Mouse (Mus musculus) limb, embryonic 11.5 days (tissue): ENCODE results near the gene Pjvk. TPM values are rescaled to one million over a fixed set of nuclear protein-coding genes. Genes with fewer than 3 reads are reported as not detected.
"Not testable (repeated sequence)": the region's sequence is repeated elsewhere in the genome, so short reads cannot be mapped to it uniquely, and the experiment has no call there.

Experiments
- ATAC-seq: fragments of 200-750 bp; cut with Nextera tagmentation; 2 replicates; pipeline ENCODE4 v1.8.0; 2017; ENCODE audit warnings: low read depth; ENCODE audit not compliant: insufficient number of reproducible peaks, low FRiP score, low TSS enrichment
- DNase-seq: peaks from one replicate; pipeline ENCODE4 v3.0.0-alpha.2; 2015; ENCODE audit warnings: low spot score
- H3K27ac ChIP-seq: fragments of 300-500 bp; sonication (generic); replicated peaks from 2 replicates; pipeline ENCODE4 v1.5.1; 2014; ENCODE audit warnings: low read depth, mild to moderate bottlenecking, low read length
- H3K27me3 ChIP-seq: fragments of 300-500 bp; sonication (generic); 2 replicates; pipeline ENCODE4 v1.6.1; 2014; ENCODE audit warnings: mild to moderate bottlenecking, low read length, mixed read lengths; ENCODE audit not compliant: control insufficient read depth, insufficient read depth
- H3K36me3 ChIP-seq: fragments of 300-500 bp; sonication (generic); 2 replicates; pipeline ENCODE4 v1.6.1; 2014; ENCODE audit warnings: mild to moderate bottlenecking, low read length, moderate library complexity, mixed read lengths; ENCODE audit not compliant: control insufficient read depth, insufficient read depth
- H3K4me1 ChIP-seq: fragments of 300-500 bp; sonication (generic); 2 replicates; pipeline ENCODE4 v1.6.1; 2014; ENCODE audit warnings: low read length, mixed read lengths; ENCODE audit not compliant: control insufficient read depth, insufficient read depth
- H3K4me2 ChIP-seq: fragments of 300-500 bp; sonication (generic); 2 replicates; pipeline ENCODE4 v1.6.1; 2014; ENCODE audit warnings: low read depth, mild to moderate bottlenecking, moderate library complexity; ENCODE audit not compliant: severe bottlenecking
- H3K4me3 ChIP-seq: fragments of 300-500 bp; sonication (generic); 2 replicates; pipeline ENCODE4 v1.5.1; 2014; ENCODE audit warnings: low read depth, low read length
- H3K9ac ChIP-seq: fragments of 300-500 bp; sonication (generic); 2 replicates; pipeline ENCODE4 v1.6.1; 2014; ENCODE audit warnings: mild to moderate bottlenecking, low read length
- H3K9me3 ChIP-seq: fragments of 300-500 bp; sonication (generic); 2 replicates; pipeline ENCODE4 v1.6.1; 2016; ENCODE audit warnings: low read length; ENCODE audit not compliant: control insufficient read depth
- WGBS: fragments of 180-500 bp; shearing (Covaris S2); extraction: QIAGEN DNeasy Blood & Tissue Kit; methylation state at CpG from one replicate; pipeline ENCODE4 v1.1.7; 2014; 5-methylcytosine and 5-hydroxymethylcytosine counted together
- polyA plus RNA-seq: library from polyadenylated mRNA; unstranded; fragments of >200 nt; fragmentation: Nextera tagmentation; extraction: Ambion mirVana; gene quantifications from 2 replicates; pipeline ENCODE4 v1.2.1, GENCODE M21; 2014

Pjvk gene
- polyA plus RNA-seq, 1 experiment from 2014 or later, result 0.48 TPM

GRCm38 (mm10) chr2:76621724-76622123, 26.6 kb upstream of the Pjvk start:
- no peak for ATAC-seq
- no peak overlapping the region for H3K4me3 ChIP-seq
- DNase-seq, result no peak
- peaks cover 5% of the 10 kb centered on the region; the same call in 1 of the 2 replicates for H3K36me3 ChIP-seq
- WGBS, result 63% methylated on average over 1 of the region's 1 CpGs
- H3K9ac ChIP-seq, result no peak overlapping the region
- no peaks in the 10 kb centered on the region for H3K9me3 ChIP-seq
- no peaks in the 10 kb centered on the region for H3K4me1 ChIP-seq
- no peak overlapping the region for H3K27ac ChIP-seq
- no peak overlapping the region for H3K4me2 ChIP-seq
- H3K27me3 ChIP-seq, result no peaks in the 10 kb centered on the region

DNA sequence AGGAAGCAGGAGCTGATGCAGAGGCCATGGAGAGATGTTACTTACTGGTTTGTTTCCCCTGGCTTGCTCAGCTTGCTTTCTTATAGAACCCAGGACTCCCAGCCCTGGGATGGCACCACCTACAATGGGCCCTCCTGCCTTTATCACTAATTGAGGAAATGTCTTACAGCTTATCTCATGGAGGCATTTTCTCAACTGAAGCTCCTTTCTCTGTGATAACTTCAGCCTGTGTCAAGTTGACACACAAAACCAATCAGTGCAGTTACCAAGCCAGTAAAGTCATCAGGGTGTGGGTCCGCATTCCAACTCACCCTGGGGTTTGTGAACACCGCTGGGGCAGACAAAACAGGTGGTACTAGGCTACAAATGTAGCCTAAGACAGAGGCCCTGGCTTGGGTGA, 26.0 kb upstream of the Pjvk start:
- not testable (repeated sequence) for H3K9ac ChIP-seq, DNase-seq, H3K4me2 ChIP-seq, H3K4me3 ChIP-seq, ATAC-seq, H3K27ac ChIP-seq, H3K9me3 ChIP-seq, H3K36me3 ChIP-seq, H3K4me1 ChIP-seq, H3K27me3 ChIP-seq
- 95% methylated on average over 2 of the region's 2 CpGs for WGBS

DNA sequence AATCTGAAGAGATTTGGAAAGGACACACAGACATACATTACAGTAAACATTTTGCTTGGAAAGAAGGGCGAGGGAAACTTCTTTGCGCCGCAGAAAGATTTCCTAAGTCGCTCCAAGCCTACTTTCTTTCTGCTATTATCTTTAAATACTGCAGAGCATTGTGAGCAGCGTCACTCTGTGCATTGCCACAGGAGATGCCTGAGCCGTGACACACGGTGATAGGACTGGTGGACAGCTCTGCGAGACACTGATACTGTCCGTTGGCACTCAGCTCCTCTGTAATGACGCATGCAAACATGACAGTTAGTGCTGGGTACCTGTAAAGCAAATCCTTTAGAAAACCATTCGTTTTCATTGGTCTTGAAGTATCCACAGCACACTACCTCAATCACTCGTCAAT, 18.0 kb upstream of the Pjvk start:
- DNase-seq, result no peak
- no peaks in the 10 kb centered on the region for H3K27me3 ChIP-seq
- H3K27ac ChIP-seq, result no peak overlapping the region
- ATAC-seq, result no peak
- H3K4me1 ChIP-seq, result no peaks in the 10 kb centered on the region
- H3K4me2 ChIP-seq, result no peak overlapping the region
- no peak overlapping the region for H3K9ac ChIP-seq
- no peak overlapping the region for H3K4me3 ChIP-seq
- peaks cover 15% of the 10 kb centered on the region; the same call in 1 of the 2 replicates for H3K36me3 ChIP-seq
- H3K9me3 ChIP-seq, result no peaks in the 10 kb centered on the region
- 92% methylated on average over 12 of the region's 12 CpGs for WGBS

DNA sequence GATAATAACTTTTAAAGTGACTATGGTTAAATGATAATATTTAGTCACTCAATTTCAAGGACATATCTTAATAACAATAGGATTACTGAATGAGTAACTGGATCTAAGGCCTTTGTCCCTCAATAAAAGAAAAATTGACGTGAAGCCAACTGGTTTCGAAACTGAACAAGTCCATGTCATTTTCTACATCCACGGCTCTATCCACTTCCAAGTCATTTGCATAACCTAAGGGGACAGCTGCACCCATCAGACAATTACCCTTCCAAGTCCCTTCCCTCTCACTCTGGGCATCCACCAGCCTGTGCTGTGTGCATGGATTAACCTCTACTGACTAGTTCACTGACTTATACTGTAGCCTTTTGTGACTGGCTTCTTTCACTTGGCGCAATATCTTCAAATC, 16.7 kb upstream of the Pjvk start:
- Histone ChIP-seq H3K4me1 (no peaks in the 10 kb centered on the region), H3K4me3 (no peak overlapping the region), H3K9me3 (no peaks in the 10 kb centered on the region), H3K27ac (no peak overlapping the region), H3K27me3 (no peaks in the 10 kb centered on the region), H3K4me2 (no peak overlapping the region), H3K9ac (no peak overlapping the region), H3K36me3 (peaks cover 11% of the 10 kb centered on the region; the same call in 1 of the 2 replicates)
- WGBS, result 93% methylated on average over 4 of the region's 4 CpGs
- ATAC-seq (no peak), DNase-seq (no peak)

DNA sequence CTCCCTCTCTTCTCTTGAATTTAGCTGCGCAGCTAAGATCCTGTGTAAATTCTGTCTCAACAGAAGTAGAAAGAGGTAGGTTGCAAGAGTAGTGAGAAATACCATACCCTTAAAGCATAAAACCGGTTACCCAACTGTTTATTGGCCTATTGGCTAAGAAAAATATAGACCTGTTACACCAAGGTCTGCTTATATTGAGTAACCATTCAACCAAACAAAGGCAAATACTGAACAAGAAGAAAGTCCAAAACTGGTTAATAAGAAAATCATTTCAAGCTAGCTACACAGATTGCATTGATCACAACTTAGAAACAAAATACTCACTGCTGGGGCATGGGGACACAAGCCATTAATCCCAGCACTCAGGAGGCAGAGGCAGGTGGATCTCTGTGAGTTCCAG, 8.6 kb upstream of the Pjvk start:
- ATAC-seq (no peak), DNase-seq (no peak)
- no peak overlapping the region for H3K4me3 ChIP-seq
- H3K9ac ChIP-seq, result no peak overlapping the region
- H3K9me3 ChIP-seq, result no peaks in the 10 kb centered on the region
- no peaks in the 10 kb centered on the region for H3K27me3 ChIP-seq
- H3K36me3 ChIP-seq, result peaks cover 6% of the 10 kb centered on the region; the same call in 1 of the 2 replicates
- H3K27ac ChIP-seq, result no peak overlapping the region
- no peaks in the 10 kb centered on the region for H3K4me1 ChIP-seq
- H3K4me2 ChIP-seq, result no peak overlapping the region
- 95% methylated on average over 2 of the region's 2 CpGs for WGBS

- no peak overlapping the region for H3K4me2 ChIP-seq
- DNase-seq, result no peak
- no peak overlapping the region for H3K4me3 ChIP-seq
- H3K9ac ChIP-seq, result no peak overlapping the region
- no peaks in the 10 kb centered on the region for H3K4me1 ChIP-seq
- no peak for ATAC-seq
- H3K27me3 ChIP-seq, result no peaks in the 10 kb centered on the region
- H3K36me3 ChIP-seq, result peaks cover 3% of the 10 kb centered on the region; the same call in 1 of the 2 replicates
- no peaks in the 10 kb centered on the region for H3K9me3 ChIP-seq
- no peak overlapping the region for H3K27ac ChIP-seq
These were observed 4.5 kb upstream of the Pjvk start for GRCm38 (mm10) chr2:76643801-76644200.

DNA sequence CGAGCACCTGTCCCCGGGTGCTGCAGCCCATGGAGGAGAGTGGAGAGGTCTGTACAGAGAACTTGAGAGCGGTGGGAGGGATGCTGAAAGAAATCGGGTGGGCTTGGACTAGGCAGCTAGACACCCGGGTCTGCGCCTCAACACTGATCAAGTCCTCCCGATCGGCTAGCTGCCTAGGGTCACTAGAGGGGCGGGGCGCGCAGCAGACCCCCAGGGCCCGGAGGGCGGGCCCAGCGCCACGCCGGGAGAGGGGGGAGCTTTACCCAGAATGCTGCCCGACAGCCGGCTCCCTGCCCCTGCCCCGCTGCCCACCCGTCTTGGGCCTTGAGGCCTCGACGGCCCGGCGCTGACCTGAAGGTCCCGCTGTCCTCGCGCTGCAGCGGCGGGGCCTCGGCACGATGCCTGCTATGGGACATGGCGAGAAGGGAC, 821 bp upstream of the Pjvk start:
- H3K27me3 ChIP-seq, result no peaks in the 10 kb centered on the region
- peak; percentile 75 for DNase-seq
- H3K36me3 ChIP-seq, result no peaks in the 10 kb centered on the region
- peak overlapping the region; percentile 88 for H3K27ac ChIP-seq
- peak; percentile 76 for ATAC-seq
- no peaks in the 10 kb centered on the region for H3K4me1 ChIP-seq
- peak overlapping the region; percentile 68 for H3K4me3 ChIP-seq
- H3K9ac ChIP-seq, result peak overlapping the region; percentile 77
- no peaks in the 10 kb centered on the region for H3K9me3 ChIP-seq
- H3K4me2 ChIP-seq, result peak overlapping the region; percentile 70
- under 1% methylated on average over 24 of the region's 32 CpGs for WGBS

- Histone ChIP-seq H3K4me3 (peak overlapping the region; percentile 68; the same call in 1 of the 2 replicates), H3K9me3 (no peaks in the 10 kb centered on the region), H3K27ac (peak overlapping the region; percentile 30), H3K36me3 (no peaks in the 10 kb centered on the region), H3K27me3 (no peaks in the 10 kb centered on the region), H3K4me2 (peak overlapping the region; percentile 70; the same call in 1 of the 2 replicates), H3K4me1 (no peaks in the 10 kb centered on the region), H3K9ac (peak overlapping the region; percentile 41)
- DNase-seq, result peak; percentile 73
- 34% methylated on average over 13 of the region's 13 CpGs for WGBS
- ATAC-seq, result peak; percentile 48; the same call in 1 of the 2 replicates
These were observed 428 bp downstream of the Pjvk start for GRCm38 (mm10) chr2:76648666-76649141.

GRCm38 (mm10) chr2:76653070-76653469, 4.8 kb downstream of the Pjvk start:
- WGBS, result 91% methylated on average over 4 of the region's 4 CpGs
- H3K36me3 ChIP-seq, result no peaks in the 10 kb centered on the region
- no peak for DNase-seq
- H3K9me3 ChIP-seq, result no peaks in the 10 kb centered on the region
- no peak overlapping the region for H3K4me3 ChIP-seq
- ATAC-seq, result no peak
- no peaks in the 10 kb centered on the region for H3K4me1 ChIP-seq
- H3K9ac ChIP-seq, result no peak overlapping the region
- no peaks in the 10 kb centered on the region for H3K27me3 ChIP-seq
- no peak overlapping the region for H3K4me2 ChIP-seq
- H3K27ac ChIP-seq, result no peak overlapping the region
